Mouse (Mus musculus): Measurements from ENCODE around the gene Btbd2.

DNA sequence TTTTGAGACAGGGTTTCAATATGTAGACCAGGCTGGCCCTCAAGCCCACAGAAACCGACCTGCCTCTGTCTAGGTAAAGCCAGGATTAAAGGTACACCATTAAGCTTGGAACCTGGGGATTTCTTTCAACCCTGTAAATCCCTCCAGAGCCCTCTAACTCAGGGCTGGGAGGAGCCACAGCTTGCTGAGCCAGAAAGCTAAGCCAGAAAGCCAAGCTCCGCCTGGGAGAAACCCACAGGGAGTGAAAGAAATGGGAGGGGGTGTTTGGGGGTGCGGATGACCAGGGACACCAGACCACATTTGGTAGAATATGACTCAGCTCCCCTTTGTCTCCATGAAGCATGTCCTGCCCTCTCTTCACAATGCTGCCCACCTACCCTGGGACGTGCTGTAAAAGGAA lies 60.6 kb downstream of the Btbd2 start:
- no peak for TF ChIP-seq POLR2A (IDR thresholded peaks at IDR 0.05; ENCODE audit: borderline replicate concordance, control insufficient read depth, low read depth, low read length)
- no peak for TF ChIP-seq CTCF (IDR thresholded peaks at IDR 0.05; ENCODE audit: control insufficient read depth, insufficient read depth, low read length)

Measured in bone marrow, adult 2 months (tissue).